Mouse (Mus musculus) left cerebral cortex, adult 8-10 months (tissue): ENCODE measurements around the gene Sox4. TPM values are rescaled to one million over a fixed set of nuclear protein-coding genes. Genes with fewer than 3 reads are reported as not detected.

Experiments used
- DNase-seq, 2 experiments: peaks; one replicate each; pipeline ENCODE4 v3.0.0; 2022; ENCODE audit warnings: low spot score in 2 of 2
- total RNA-seq, 4 experiments: library from RNA; stranded (reverse); gene quantifications; 2 replicates each; pipeline ENCODE4 v1.2.4; 2022

Gene Sox4
- total RNA-seq, 4 experiments from 2014 or later, result 12.1 to 14.7 (median 13.9) TPM

DNA sequence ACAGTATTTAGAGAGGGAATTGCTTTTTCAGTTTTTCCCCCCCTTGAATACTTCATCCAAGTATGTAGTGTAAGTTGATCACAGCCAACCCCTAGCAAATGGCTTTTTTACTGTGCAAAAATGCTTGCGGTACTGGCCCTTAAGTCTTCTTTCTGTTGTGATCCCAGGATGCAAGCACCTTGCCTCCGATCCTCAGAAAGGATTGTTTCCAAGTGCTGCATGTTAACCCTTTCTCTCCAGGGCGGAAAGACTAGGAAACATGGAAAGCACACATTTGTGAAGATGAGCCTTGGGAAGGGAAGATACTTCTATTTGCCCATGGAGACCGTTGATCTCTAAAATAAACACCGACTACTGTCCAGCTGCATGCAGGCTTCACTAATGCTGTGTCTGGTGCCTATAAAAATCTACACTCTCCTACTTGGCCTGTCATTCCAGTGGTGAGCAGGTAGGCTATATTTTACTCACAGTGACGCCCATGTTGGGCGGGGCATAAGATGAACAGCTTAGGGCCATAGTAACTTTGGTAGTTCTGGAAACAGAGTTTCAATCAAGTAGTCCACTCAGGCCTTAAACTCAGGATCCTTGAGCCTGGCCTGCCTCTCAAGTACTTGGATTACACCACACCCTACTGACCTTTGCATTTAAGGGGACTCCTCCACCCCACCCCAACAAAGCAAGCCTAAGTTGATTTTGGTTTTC lies 5.6 kb downstream of the Sox4 start:
- DNase-seq, result no peak

DNA sequence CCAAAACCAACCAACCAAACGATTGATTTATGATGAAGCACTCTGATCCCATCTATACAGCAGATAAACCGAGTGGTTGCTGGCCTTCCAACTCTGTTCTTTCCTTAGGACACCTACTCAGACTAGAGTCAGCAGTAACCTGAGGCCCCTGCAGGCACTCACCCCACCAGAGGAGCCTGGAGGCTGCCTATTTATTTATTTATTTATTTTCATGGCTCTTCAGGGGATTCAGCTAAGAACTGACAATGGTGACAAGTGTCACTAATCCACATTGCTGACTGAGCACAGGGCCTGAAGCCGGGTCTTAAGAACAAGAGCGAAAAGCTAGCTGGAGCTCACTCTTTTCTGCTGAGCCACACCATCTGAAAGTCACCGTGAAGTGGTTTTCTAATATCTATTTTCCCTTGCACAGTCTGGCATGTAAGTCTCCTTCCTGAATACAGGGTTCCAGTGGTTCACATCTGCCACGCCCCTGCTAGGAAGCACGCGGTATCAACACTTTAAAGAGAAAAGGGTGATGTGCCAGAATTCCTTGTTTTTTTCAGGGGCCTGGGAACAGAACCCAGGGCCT lies 6.9 kb downstream of the Sox4 start:
- no peak for DNase-seq

DNA sequence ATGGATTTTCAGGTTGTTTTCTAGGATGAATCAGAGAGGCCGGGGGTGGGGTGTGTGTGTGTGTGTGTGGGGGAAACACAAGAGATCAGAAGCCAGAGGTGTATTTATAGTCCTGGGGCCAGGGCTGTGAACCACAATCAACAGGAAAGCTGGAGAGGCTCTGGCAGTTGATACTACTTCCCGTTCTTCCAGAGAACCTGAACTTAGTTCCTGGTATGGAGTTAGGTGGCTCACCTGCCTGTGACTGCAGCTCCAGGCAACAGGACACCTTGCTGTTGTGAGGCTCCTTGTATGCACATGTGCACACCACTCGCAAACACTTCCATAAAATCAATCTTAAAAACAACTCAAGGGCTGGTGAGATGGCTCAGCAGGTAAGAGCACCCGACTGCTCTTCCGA lies 7.8 kb downstream of the Sox4 start:
- DNase-seq, result no peak

DNA sequence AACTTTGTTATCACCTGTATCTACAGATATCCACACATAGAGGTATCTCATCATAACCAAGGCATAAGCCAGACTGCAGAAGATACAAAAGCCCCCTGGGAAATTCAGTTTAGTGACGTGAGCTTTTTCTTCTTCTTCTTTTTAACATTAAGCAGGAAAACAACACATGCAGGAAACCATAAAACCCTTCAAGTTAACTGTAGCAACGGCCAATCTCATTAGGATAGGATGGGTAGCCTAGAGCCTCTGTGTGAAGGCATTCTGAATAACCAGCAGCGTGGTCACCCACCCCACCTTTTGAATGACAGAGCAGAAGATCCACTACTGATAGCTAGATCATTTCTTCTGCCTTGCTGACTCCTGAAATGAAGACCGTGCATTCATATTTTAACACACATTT lies 10.6 kb downstream of the Sox4 start:
- DNase-seq, result no peak

DNA sequence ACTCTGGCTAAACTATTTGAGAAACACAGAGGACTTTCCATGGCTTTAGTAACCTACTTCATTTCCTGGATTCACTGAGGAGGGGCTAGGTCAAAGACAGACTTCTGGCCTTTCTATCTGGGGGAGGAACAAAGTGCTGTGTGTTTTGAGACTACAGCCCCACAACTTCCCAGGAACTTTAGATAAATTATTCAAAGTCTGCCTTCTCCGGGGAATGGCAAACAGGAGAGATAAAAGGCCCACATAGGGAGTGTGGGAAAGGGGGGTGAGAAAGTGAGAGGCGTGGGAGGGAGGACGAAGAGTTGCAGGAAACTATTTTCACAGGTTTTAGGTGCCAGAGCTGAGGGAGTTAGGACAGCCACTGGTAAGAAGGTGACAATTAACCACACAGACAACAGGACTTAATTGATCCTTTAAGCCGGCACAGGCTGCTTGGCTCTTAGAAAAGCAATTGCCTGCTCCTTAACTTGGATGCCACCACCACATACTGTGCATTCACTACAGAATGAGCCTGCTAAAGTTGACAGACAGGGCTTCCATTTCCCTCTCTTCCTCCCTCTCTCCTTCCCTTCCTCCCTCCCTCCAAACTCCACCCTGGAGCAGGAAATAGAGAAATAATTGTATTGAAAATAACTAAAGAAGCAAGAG lies 11.4 kb downstream of the Sox4 start:
- DNase-seq, result no peak

DNA sequence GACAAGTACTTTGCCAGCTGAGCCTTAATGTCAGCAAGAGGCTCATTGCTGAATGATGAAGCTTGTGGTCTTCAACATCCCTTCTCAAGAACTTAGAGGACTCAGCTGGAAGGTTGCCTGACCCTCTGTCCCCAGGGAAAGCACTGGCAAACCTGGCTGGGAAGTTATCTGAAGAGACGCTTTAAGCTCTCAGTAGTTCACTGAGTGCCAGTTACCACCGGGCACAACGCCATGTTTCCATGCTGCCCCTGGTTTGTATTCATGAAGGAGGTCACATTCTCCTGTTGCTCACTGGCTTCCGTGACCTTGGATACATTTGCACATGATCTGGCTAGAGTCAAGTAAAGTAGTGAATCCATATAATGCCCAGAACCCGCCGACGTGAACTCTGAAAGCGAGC lies 20.1 kb downstream of the Sox4 start:
- DNase-seq, result no peak

DNA sequence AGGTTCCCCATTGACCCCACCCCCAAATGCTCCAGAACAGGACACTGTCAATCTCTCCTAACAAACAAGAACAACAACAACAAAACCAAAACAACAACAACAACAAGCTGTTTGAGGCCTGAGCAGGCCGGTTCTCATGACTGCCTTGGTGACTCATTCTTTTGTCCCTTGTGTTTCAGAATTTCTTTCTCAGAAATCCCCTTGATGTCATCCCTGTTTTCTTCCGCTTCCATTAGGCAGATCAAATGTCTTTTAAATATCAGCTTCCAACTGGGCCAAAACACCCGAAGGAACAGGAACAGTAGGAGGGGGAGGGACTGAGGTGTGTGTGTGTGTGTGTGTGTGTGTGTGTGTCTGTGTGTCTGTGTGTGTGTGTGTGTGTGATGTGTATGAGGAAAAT lies 21.7 kb downstream of the Sox4 start:
- DNase-seq, result no peak

DNA sequence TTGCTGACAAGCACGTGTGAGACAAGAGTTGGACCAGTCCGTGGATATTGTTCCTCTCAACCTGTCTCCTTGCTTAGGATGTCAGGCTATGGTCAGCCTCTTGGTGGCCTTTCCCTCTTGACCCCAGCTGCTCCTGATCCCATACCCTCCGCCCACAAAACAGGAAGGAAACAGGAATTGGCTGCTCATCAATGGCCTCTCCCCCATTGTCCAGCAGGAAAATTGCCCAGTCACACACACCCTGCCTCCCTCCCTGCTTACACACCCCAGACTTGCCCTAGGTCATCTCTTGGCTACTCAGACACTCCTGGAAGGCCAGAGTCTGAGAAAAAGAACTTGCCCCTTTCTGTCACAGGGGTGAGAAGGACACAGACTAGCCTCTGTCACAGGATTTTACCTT lies 22.2 kb downstream of the Sox4 start:
- no peak for DNase-seq

DNA sequence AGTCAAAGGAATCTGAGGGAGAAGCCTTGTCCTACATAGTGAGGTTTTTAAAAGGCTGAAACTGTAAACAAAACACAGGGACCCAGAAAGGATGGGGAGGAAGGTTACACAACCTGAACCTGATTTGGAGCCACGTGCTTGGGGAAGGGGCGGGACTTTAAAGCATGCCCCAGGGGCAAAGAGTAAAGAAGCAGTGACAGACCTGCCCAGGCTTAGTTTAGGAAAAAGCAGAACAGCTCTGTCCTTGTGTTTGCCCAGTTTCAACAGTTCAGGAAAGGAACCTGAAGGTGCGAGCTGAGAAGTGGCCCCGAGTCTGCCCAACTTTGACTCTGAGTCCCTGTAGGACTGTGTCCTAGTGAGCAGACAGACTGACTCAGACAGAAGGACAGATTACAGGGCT lies 23.1 kb downstream of the Sox4 start:
- no peak for DNase-seq

DNA sequence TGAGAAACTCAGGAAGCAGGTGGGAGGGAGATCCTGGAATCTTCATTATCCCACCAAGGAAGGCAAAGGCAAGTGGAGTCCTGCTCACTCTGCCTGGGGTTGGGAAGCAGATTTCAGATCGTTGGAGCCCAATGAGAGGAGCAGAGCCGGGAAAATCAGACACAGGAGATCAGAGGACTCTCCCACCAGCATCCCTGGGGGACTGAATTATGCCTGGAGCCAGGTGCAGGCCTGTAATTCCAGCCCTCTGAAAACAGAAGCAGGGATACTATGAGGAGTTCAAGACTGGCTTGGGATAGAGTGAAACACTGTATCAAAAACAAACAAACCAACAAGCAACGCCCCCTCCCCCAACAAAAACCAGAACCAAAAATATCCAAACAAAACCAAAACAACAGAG lies 23.6 kb downstream of the Sox4 start:
- no peak for DNase-seq

DNA sequence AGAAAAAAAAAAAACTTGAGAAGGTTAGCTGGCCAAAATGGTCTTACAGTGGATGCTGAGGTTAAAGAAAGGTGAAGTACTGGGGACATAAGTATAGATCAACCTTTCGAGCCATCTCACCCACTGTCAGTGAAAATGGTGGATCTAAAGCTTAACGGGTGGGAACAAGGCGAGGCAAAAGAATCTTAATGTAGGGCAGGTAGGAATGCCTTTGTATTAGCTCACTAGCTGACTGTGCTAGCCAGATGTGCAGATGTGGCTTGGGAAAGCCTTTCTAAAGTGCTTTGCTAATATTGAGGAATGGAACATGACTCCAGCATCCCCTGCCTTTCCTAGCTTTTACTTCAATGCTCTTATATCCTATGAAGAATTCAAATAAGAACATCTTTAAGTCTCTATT lies 30.4 kb downstream of the Sox4 start:
- no peak for DNase-seq

DNA sequence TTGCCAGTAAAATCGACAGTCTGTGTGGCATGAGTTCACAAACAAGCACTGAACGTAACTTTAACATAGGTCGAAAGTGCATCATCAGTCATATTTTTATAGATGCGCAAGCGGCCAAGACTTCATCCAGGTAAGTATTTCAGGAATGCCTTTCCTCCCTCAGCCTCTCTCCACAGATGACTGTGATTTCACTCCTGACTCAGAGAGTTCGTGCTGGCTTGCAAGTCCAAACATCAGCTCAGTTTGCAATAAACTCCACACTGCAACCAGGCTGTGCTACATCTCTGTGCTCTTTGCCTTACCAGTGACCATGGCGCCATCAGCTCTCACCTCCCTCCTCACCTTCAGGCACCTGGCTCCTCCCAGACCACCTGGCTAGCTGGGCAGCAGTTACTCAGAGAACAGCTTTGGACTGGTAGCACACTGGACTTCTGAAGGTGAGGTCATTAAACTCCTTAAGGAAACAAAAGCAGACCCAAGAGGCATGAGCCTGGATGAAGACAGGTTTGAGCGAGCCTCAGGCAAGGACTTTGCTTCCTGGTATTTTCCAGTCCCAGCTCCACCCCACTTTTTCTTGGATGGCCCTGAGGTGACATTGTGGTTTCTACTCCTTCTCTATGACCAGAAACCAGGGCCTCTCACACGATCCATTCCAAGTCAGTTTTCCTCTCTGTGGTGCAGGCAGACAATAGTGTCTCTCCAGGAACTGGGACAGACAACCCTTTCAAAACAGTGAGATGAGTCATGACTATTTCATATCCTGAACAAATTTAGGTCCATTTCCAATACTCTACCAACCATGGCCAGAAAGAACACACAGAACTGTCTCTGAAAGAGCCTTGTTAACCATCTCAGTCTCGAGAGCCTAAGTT lies 35.9 kb downstream of the Sox4 start:
- no peak for DNase-seq

DNA sequence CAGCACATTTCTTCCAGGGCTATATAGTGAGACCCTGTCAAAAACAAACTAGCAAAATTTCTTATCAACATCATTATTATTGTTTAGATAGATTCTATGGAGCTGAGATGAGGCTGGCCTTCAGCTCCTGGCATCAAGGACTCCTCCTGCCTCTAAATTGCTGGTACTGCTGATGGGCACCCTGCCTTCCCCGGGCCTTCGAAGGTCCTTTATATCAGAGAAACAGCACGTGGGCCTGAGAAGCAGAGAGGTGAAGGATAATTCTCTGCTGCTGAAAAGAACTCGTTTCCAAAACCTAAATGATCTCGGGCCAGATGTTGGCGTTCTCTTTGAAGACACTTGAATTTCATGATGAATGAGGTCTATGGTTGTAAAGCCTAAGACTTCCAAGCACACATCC lies 39.9 kb downstream of the Sox4 start:
- DNase-seq, result no peak

DNA sequence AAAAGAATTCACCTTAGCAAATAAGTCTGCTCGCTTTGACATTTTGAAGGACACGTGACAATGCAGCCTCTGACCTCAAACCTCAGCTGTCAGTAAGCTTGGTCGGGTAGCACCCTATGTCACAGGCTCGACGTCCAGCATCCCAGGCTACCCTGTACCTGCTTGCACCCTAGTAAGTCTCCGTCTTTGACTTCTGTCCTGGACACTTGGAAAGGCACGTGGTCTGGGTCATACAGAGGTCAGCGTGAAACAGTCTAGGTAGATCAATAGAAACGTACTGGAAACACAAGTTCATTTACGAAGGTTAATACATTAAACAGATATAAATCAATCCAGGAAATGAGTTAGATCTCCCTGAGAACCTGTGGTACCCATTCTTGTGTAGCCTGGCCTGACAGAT lies 46.5 kb downstream of the Sox4 start:
- DNase-seq, result no peak
